Mouse (Mus musculus) splenic B cell, adult 2 months (primary cell): ENCODE measurements around the gene Ints3.
A peak's percentile ranks its signal among the peaks of the same experiment; 100 is the strongest.

Source experiments
- DNase-seq: peaks from one replicate; pipeline ENCODE4 v3.0.0-alpha.2; 2011; ENCODE audit warnings: low read depth, low spot score
- H3K27me3 ChIP-seq: 2 replicates; pipeline ENCODE4 v1.6.1; 2012; ENCODE audit warnings: mild to moderate bottlenecking, low read length, moderate library complexity, mixed read lengths; ENCODE audit not compliant: control insufficient read depth, poor library complexity, insufficient read depth, severe bottlenecking
- H3K36me3 ChIP-seq: 2 replicates; pipeline ENCODE4 v1.6.1; 2012; ENCODE audit warnings: mild to moderate bottlenecking, low read length, moderate library complexity, mixed read lengths; ENCODE audit not compliant: control insufficient read depth, poor library complexity, insufficient read depth, severe bottlenecking

Gene Ints3

DNA sequence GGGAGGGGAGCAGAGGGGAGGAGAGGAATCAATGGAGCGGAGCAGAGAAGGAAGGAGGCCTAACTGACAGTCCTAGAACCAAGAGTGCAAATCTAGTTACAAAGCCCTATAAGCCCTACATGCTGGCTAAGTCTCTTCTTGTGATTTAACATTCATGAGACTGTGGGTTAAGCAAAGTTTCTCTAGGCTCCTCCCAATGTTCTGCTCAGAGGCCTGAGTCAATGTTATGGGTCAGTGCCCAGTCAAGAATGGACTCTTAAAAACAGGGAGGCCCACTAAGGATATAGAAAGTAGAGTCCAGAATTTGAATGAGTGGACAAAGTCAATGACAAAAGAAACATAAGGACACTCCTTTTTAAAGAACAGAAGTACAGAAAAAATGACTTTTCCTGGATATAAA, 5.8 kb downstream of the Ints3 start:
- H3K36me3 ChIP-seq, result peaks cover 2% of the 10 kb centered on the region; the same call in 1 of the 2 replicates
- H3K27me3 ChIP-seq, result no peaks in the 10 kb centered on the region
- no peak for DNase-seq

DNA sequence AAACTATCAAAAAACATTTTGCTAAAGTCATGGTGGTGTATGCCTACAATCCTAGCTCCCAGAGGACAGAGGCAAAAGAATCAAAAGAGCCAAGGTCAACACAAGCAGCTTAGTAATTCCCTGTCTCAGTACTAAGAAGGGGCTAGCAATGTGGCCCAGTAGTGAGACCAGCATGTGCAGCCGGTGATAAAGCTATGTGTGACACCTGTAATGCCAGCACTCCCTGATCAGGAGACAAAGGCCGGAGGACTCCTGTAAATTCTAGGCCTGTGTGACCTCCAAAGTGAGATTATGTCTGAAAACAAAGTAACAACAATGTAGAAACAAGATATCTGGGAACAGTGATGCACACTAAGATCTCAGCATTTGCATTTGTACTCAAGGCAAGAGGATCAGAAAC, 7.9 kb downstream of the Ints3 start:
- DNase-seq, result no peak
- Histone ChIP-seq H3K27me3 (no peaks in the 10 kb centered on the region), H3K36me3 (peaks cover 6% of the 10 kb centered on the region)

DNA sequence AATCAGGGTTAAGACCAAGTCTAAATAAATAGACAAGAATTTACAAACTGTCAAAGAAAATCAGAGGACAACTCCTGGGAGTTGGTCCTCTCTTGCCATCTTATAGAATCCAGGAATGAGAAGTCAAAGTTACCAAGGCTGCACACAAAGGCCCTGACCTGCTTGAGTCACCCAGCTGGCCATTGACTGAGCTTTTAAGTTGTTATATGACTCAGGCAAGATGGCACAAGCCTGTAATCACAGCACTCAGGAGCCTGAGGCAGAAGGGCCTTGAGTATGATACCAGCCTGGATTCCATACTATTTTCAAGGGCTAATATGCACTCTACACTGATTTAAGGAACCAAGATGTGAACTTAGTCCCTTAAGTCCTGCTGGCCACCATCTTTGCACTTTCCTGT, 9.9 kb downstream of the Ints3 start:
- Histone ChIP-seq H3K36me3 (peaks cover 6% of the 10 kb centered on the region), H3K27me3 (no peaks in the 10 kb centered on the region)

DNA sequence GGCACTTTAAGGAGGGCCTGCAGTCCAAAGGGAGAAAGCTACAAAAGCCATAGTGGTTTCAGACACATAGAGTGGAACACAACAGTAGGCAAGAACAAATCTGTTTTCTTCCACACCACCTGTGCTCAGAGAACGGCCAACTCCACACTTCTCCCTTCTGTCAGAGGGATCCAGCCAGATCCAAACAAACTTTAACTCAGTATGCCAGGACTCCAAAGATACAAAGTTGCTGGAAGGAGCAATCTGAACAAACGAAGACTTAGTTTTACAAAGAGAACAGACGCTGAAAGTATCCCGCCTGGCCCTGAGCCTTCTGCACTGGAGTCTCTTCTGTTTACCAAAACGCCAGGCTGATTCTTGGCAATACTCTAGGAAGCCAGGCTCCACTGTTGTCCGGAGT, 12.7 kb downstream of the Ints3 start:
- peaks cover 9% of the 10 kb centered on the region for H3K36me3 ChIP-seq
- no peak for DNase-seq
- no peaks in the 10 kb centered on the region for H3K27me3 ChIP-seq

More for the DNA sequence above, 9.9 kb downstream of the Ints3 start:
- no peak for DNase-seq

DNA sequence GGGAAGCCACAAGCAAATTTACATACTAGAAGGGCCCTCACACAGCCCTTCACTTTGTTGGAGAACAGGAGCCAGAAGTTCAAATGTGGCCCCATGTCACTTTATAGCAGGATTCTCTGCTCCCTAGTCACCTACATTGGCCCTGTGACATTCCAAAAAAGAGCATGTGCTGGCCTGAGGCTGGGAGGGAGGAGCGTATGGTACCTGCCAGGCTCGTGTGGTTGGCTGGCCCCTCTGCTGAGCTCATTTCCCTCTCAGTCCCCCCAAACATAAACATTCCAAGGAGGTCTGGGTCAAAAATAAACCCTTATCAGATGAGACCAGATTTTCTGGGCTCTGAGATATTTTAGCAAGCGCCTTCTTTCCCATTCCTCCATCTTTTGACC, 20.4 kb downstream of the Ints3 start:
- Histone ChIP-seq H3K27me3 (no peaks in the 10 kb centered on the region), H3K36me3 (no peaks in the 10 kb centered on the region; the same call in 1 of the 2 replicates)
- DNase-seq, result no peak

DNA sequence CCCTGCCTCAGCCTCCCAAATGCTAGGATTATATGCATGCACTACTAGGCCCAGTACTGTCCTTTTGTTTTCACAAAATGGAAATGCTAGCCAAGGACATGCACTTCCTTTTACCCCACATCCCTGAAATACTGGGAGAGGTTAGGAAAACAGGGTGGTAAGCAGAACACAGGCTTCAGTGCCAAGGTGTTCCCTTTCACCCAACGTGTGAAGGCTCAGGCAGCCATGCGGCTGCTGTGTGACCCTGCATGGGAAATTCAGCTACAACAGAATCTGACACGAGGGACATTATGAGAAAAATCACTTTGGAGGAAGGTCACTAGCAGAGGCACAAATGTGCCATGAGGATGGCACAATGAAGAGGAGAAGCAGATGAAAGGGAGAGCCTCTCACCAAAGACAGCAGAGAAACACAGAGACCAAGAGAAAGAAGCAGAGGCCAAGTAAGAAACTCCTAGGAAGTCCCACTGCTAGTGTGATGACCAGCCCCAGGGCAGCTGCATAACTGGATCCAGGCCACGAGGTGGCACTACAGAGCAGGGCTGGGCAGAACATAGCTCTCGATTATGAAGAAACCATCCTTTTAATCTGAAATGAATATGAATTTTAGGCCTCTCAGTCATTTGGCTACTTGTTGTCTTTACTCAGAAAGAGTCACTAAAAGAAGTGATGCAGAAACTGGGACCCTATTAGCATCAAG, 21.0 kb downstream of the Ints3 start:
- Histone ChIP-seq H3K36me3 (no peaks in the 10 kb centered on the region; the same call in none of the 2 replicates), H3K27me3 (no peaks in the 10 kb centered on the region)
- DNase-seq, result peak; percentile 77

DNA sequence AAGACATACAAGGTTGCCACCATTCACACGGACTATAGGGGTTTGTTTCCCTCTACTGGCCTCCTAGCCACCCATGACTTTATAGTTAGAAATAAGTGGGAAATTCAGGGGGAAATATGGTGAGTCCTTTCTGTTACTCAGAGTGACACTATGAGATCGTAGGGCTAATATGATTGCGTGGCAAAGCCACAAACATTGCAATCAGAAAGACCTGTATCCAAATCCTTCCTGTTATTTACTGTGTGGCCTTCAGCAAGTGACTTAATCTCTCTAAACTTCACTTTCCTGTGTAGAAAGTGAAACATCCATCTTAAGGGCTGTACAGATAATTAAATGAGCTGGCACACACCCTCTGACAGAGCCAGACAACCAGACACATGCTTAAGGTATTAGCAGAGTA, 24.7 kb downstream of the Ints3 start:
- no peak for DNase-seq
- Histone ChIP-seq H3K27me3 (no peaks in the 10 kb centered on the region), H3K36me3 (peaks cover 5% of the 10 kb centered on the region)

DNA sequence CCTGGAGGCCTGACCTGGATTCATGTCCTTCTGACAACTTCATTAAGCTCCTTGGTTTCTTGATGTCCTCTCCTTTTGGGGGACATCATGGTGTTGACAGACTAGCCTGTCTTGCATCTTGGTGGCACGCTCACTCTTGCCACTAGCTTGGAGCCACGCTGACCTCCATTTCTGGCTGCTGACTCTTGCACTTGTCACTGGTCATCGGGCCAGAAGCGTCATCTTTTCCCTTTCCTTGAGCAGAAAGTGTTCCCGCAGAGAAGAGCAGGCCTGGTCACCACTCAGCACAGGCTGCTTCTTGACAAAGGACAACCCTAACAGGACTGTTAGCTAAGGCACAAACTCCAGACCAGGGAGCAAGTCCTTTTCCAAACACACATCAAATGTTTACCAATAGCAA, 27.0 kb downstream of the Ints3 start:
- no peaks in the 10 kb centered on the region for H3K27me3 ChIP-seq
- DNase-seq, result no peak
- peaks cover 8% of the 10 kb centered on the region for H3K36me3 ChIP-seq

DNA sequence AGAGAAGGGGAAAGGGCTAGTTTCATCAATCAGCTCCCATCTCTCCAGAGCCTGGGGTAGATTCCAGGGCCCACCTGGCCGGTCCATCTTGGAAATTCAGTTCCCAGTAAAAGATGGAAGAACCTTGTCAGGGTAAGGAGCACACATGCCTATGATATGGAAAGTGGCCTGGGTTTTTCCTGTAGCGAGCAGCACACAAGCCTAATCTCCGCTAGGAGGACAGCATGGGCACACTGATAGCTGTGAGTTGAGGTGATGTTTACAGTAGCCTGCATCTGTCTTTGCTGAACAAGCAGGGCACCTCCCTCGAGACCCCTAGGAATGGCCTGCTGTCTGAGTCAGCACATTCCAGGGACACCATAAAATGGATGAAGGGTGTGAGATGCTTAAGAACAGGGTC, 28.8 kb downstream of the Ints3 start:
- H3K36me3 ChIP-seq, result peaks cover 10% of the 10 kb centered on the region
- DNase-seq, result no peak
- H3K27me3 ChIP-seq, result no peaks in the 10 kb centered on the region

DNA sequence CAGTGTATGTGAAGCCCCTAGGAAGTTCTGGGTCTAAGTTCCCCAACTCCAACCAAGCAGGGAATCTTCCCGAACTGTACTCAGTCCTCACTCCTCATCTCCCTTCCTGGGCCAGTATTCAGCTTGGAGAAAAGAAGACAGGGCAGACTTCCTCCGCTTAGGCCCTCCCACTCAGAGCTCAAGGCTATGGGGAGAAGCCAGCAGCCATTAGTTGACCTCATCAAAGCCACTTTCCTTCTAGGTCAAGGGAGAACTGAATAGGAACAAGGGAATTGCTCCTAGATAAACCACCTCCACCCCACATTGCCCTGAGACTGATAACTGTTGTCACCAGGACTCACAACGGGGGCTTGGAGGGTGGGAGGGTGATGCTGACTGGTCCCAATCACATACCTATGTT, 29.3 kb downstream of the Ints3 start:
- H3K27me3 ChIP-seq, result no peaks in the 10 kb centered on the region
- DNase-seq, result no peak
- H3K36me3 ChIP-seq, result peaks cover 10% of the 10 kb centered on the region

DNA sequence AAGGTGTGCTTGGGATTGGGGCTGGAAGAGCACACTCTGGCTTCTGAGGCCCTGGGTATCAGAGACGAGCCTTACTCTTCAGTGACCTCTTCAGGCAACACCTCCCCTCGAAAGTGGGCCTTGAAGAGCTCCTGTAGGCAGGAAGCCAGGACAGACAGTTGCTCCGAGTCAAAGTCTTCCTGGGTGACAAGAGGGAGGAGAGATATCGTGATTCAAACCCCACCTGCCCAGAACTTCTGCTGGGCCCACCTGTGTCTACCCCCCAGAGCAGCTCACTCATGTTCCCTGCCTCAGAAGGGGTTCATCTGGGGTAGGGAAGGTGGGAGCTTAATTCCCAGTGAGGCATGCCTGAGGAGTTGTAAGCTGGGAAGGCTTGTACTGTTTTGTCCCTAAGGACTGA, 32.4 kb downstream of the Ints3 start:
- Histone ChIP-seq H3K27me3 (no peaks in the 10 kb centered on the region), H3K36me3 (peaks cover 8% of the 10 kb centered on the region)
- no peak for DNase-seq

DNA sequence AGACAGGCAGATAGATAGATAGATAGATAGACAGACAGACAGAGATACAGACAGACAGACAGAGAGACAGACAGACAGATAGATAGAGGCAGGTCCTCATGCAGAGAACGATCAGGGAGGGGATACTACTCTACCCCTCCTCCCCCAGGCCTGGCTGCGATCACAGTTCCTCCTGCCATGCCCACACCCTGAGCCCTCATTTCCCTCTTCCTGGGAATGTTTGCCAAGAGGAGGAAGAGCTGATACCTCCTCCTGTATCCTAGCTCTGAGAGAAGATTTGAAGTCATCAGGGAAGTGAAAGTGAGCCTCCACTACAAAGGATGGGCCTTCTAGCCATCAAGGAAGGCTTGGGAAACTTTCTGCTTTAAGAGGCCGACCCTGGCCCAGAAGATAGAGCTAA, 37.8 kb downstream of the Ints3 start:
- no peak for DNase-seq
- H3K36me3 ChIP-seq, result peaks cover 4% of the 10 kb centered on the region
- H3K27me3 ChIP-seq, result no peaks in the 10 kb centered on the region

DNA sequence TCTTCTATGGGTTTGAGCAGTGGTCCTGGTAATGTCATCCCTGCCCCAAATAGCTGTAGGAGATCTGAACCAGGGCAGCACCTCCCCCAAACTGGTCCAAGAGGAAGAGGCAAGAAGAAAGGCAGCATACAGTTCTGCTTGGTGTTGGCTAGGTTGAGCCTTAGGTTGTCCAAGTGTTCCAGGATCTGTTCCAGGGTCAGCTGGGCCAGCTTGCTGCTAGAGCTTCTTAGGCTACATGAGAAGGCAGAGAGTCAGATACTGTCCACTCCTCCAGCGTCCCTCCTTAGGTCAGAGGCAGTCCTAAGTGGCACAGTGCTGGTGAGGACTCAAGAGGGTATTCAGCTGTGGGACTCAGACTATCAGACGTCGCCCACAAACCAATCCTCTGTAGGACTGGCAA, 40.8 kb downstream of the Ints3 start:
- DNase-seq, result no peak
- Histone ChIP-seq H3K36me3 (peaks cover 4% of the 10 kb centered on the region), H3K27me3 (no peaks in the 10 kb centered on the region)

DNA sequence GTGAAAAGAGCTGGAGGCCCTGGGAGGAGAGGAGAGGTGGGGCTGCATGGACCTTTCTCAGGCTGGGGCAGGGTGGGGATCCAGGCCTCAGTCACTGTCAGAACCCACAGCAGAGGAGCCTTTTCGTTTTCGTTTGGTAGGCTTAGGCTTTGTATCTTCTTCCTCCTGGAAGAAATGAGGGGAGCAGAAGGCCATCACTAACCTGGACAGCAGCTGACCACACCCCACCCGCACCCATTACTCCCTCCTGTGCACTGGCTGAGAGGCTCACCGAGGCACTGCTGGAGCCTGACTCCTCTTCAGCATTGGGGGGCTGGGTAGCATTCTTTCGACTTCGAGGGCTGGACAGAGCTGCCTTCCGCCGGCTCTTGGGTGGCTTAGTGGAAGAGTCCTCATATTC, 41.5 kb downstream of the Ints3 start:
- DNase-seq, result no peak
- Histone ChIP-seq H3K36me3 (peaks cover 4% of the 10 kb centered on the region), H3K27me3 (no peaks in the 10 kb centered on the region)

DNA sequence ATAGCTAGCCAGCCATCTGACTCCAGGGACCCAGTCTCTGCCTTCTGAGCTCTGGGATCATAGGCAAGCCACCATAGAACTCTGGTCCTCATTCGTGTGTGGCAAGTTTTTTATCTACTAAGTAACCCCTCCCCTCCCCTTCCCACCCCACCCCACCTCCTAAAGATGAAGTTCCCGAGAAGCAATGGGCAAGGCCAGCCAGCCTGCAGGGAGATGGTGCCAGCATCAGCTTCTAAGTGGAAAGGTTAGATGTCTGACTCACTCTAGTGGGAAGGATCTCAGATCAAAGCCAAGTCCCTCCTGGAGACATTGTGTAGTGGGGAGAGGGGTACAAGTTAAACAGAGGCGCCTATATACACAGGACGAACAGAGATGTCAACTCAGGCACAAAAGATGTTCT, 42.4 kb downstream of the Ints3 start:
- no peak for DNase-seq
- peaks cover 4% of the 10 kb centered on the region for H3K36me3 ChIP-seq
- no peaks in the 10 kb centered on the region for H3K27me3 ChIP-seq
